Mouse (Mus musculus): ENCODE results near the gene Cbln1. TPM values are rescaled to one million over a fixed set of nuclear protein-coding genes. Genes with fewer than 3 reads are reported as not detected.

Gene Cbln1
- total and polyA plus RNA-seq, 3 experiments: 0.34 to 0.98 (median 0.64) TPM

DNA sequence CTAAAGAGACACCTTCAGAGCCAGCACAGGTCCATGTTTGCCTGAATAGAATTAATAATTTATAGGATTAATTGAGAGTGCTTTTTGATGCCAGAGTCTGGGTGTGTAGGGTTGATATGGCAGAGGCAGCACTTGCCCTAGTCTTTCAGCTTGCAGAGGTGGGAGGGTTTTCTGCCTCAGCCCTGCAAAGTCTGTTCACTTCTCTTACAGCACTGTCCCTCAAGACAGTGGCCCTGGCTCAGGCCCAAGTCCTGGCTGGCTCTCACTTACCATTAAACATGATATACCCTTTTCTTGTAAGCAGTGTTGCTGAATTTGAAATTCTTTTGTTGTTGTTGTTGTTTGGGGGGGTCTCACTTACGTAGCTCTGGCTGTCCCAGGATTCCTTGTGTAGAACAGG is 9.0 kb upstream of the Cbln1 start:
- H3K4me1 ChIP-seq (ENCODE audit: control insufficient read depth, insufficient read depth, low read length): no peaks in the 10 kb centered on the region
- H3K9ac ChIP-seq (ENCODE audit: low read depth, low read length): no peak overlapping the region
- H3K27me3 ChIP-seq (ENCODE audit: control insufficient read depth, insufficient read depth, low read length): no peaks in the 10 kb centered on the region
- whole genome bisulfite sequencing: 47% methylated on average over 1 of the region's 1 CpGs
- H3K36me3 ChIP-seq (ENCODE audit: control insufficient read depth, insufficient read depth, low read length): no peaks in the 10 kb centered on the region
- intact Hi-C loops (cut with DNase I): no loop called here
- no peak for TF ChIP-seq CTCF (IDR thresholded peaks at IDR 0.05)
- TF ChIP-seq EP300 (IDR thresholded peaks at IDR 0.05; ENCODE audit: insufficient read depth, low read depth, low read length): no peak
- DNase-seq: no peak
- H3K4me3 ChIP-seq: no peak overlapping the region
- no peaks in the 10 kb centered on the region for H3K79me2 ChIP-seq (replicated peaks; ENCODE audit: control insufficient read depth, insufficient read depth, low read length)
- no peak overlapping the region for H3K27ac ChIP-seq

DNA sequence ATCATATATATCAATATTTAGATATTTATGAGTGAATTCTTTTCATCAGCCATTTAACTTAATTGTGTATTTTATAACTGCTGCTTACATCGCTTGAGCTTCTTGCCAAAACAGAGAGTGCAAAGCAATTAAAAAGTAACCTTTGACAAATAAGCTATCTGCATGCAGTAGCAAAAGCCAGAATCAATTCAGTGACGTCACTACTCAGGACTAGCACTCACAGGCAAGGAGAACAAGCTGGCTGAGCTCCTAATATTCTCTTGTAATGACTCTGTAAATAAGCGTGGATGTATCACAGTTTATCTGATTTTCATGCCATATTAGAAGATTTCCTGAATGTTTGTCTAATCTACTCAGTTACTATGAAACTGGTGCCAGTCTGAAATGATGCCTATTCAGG is 5.8 kb upstream of the Cbln1 start:
- DNase-seq: no peak
- TF ChIP-seq CTCF (IDR thresholded peaks at IDR 0.05) (no peak), POLR2A (IDR thresholded peaks at IDR 0.05; ENCODE audit: insufficient read depth, low read depth, low read length) (no peak), EP300 (IDR thresholded peaks at IDR 0.05; ENCODE audit: insufficient read depth, low read depth, low read length) (no peak)
- H3K36me3 ChIP-seq (ENCODE audit: control insufficient read depth, insufficient read depth, low read length): no peaks in the 10 kb centered on the region
- 56% methylated on average over 3 of the region's 3 CpGs for WGBS
- H3K27me3 ChIP-seq (ENCODE audit: control insufficient read depth, insufficient read depth, low read length): peaks cover 2% of the 10 kb centered on the region; the same call in 1 of the 2 replicates
- intact Hi-C loops (cut with DNase I): no loop called here
- no peaks in the 10 kb centered on the region for H3K79me2 ChIP-seq (replicated peaks; ENCODE audit: control insufficient read depth, insufficient read depth, low read length)
- no peak overlapping the region for H3K27ac ChIP-seq
- no peak overlapping the region for H3K9ac ChIP-seq (ENCODE audit: low read depth, low read length)
- no peaks in the 10 kb centered on the region for H3K4me1 ChIP-seq (ENCODE audit: control insufficient read depth, insufficient read depth, low read length)
- no peak overlapping the region for H3K4me3 ChIP-seq

DNA sequence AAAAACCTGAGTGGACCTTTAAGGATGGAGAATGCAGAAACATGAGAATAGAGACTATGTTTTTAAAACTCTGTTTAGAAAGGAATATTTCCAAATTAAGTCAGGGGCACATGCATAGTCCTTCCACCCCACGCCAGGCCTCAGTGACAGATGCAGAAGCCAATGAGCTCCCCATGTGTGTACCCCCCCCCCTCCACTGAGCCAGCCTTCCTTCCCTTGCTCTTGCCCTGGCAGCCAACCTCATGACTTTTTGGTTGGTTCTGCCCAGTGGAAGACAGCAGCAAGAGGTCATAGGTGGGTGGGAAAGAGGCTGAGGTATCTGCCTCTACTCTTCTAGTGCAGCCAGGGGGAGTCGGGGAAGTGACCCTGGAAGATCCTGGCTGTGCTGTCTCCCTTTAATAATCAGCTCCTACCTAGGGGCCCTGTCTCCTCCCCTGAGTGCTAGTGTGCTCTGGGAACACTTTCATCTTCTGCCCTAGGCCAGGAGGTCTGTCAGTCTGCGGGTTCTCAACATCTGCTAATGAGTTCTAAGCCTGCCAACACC is 4.8 kb upstream of the Cbln1 start:
- intact Hi-C loops (cut with DNase I): no loop called here
- H3K4me3 ChIP-seq: no peak overlapping the region
- H3K9ac ChIP-seq (ENCODE audit: low read depth, low read length): no peak overlapping the region
- H3K27ac ChIP-seq: no peak overlapping the region
- peaks cover 9% of the 10 kb centered on the region for H3K27me3 ChIP-seq (ENCODE audit: control insufficient read depth, insufficient read depth, low read length)
- H3K4me1 ChIP-seq (ENCODE audit: control insufficient read depth, insufficient read depth, low read length): no peaks in the 10 kb centered on the region
- no peak for DNase-seq
- 60% methylated on average over 3 of the region's 3 CpGs for WGBS
- H3K36me3 ChIP-seq (ENCODE audit: control insufficient read depth, insufficient read depth, low read length): no peaks in the 10 kb centered on the region
- TF ChIP-seq EP300 (IDR thresholded peaks at IDR 0.05; ENCODE audit: insufficient read depth, low read depth, low read length): no peak
- TF ChIP-seq POLR2A (IDR thresholded peaks at IDR 0.05; ENCODE audit: insufficient read depth, low read depth, low read length): no peak
- TF ChIP-seq CTCF (IDR thresholded peaks at IDR 0.05): no peak
- H3K79me2 ChIP-seq (replicated peaks; ENCODE audit: control insufficient read depth, insufficient read depth, low read length): no peaks in the 10 kb centered on the region

DNA sequence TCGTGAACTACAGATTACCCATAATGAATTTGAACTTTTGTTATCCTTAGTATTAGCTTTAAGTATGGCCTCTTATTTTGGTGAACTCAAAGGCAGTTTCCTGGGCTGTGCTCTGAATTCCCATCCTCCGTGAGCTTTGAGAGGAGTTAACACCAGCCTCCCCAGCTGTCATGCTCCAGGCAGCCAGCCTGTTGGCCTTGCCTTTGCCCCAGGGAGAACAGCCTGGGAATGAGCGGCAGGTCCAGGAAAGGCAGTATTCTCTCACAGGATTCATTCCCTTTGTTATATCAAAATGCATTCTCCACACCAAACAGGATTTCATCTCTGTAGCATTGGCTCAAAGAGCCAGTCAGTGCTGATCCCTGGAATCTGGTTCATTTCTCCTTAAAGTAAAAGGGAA is 3.1 kb upstream of the Cbln1 start:
- no peaks in the 10 kb centered on the region for H3K4me1 ChIP-seq (ENCODE audit: control insufficient read depth, insufficient read depth, low read length)
- WGBS: 65% methylated on average over 3 of the region's 3 CpGs
- no peak overlapping the region for H3K9ac ChIP-seq (ENCODE audit: low read depth, low read length)
- no peaks in the 10 kb centered on the region for H3K36me3 ChIP-seq (ENCODE audit: control insufficient read depth, insufficient read depth, low read length)
- intact Hi-C loops (cut with DNase I): no loop called here
- H3K27ac ChIP-seq: no peak overlapping the region
- H3K27me3 ChIP-seq (ENCODE audit: control insufficient read depth, insufficient read depth, low read length): peaks cover 19% of the 10 kb centered on the region
- no peaks in the 10 kb centered on the region for H3K79me2 ChIP-seq (replicated peaks; ENCODE audit: control insufficient read depth, insufficient read depth, low read length)
- H3K4me3 ChIP-seq: no peak overlapping the region
- TF ChIP-seq EP300 (IDR thresholded peaks at IDR 0.05; ENCODE audit: insufficient read depth, low read depth, low read length) (no peak), POLR2A (IDR thresholded peaks at IDR 0.05; ENCODE audit: insufficient read depth, low read depth, low read length) (no peak), CTCF (IDR thresholded peaks at IDR 0.05) (no peak)
- DNase-seq: no peak

DNA sequence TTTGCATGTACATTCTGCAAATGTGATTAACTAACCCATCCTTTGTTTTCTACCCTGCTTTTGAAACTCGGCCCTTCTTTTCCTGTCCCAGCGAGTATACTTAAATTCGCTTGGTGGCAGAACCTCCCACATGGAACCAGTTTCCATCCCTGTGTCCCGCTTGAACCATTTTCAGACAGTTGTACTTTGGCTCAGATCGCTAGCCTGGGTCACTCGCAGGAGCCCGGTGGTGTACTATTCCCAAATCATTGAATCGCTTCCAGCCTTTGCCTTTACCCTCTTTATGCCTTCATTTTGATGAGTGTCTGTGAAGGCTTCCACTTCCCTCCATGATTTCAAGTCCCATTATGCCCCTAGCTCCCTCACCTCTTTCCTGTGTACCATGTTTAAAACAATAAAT is 2.0 kb upstream of the Cbln1 start:
- H3K36me3 ChIP-seq (ENCODE audit: control insufficient read depth, insufficient read depth, low read length): no peaks in the 10 kb centered on the region
- H3K27ac ChIP-seq: no peak overlapping the region
- TF ChIP-seq EP300 (IDR thresholded peaks at IDR 0.05; ENCODE audit: insufficient read depth, low read depth, low read length) (no peak), POLR2A (IDR thresholded peaks at IDR 0.05; ENCODE audit: insufficient read depth, low read depth, low read length) (no peak), CTCF (IDR thresholded peaks at IDR 0.05) (no peak)
- intact Hi-C loops (cut with DNase I): no loop called here
- no peak for DNase-seq
- no peaks in the 10 kb centered on the region for H3K79me2 ChIP-seq (replicated peaks; ENCODE audit: control insufficient read depth, insufficient read depth, low read length)
- H3K4me1 ChIP-seq (ENCODE audit: control insufficient read depth, insufficient read depth, low read length): no peaks in the 10 kb centered on the region
- 71% methylated on average over 8 of the region's 8 CpGs for WGBS
- H3K4me3 ChIP-seq: no peak overlapping the region
- H3K27me3 ChIP-seq (ENCODE audit: control insufficient read depth, insufficient read depth, low read length): peaks cover 26% of the 10 kb centered on the region
- H3K9ac ChIP-seq (ENCODE audit: low read depth, low read length): no peak overlapping the region

DNA sequence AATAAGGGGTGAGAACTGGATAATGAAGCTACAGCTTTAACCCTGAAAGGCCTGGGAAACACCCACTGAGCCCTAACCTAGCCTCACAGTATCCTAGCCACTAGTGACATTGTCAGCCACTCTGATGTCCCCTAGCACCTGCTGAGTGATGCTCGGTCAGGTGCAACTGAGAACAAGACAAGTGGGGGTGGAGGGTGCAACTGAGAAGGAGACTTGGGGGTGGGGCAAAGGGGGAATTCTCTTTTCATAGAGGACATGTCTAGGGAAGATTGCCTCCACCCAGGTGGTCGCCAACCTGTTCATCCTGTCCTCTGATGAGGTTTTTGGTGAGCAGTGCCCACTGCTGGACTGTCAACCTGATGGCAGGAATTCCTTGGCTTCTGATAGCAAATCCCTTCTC is 1.5 kb upstream of the Cbln1 start:
- Histone ChIP-seq H3K9ac (ENCODE audit: low read depth, low read length) (no peak overlapping the region), H3K79me2 (replicated peaks; ENCODE audit: control insufficient read depth, insufficient read depth, low read length) (no peaks in the 10 kb centered on the region), H3K27ac (no peak overlapping the region), H3K4me1 (ENCODE audit: control insufficient read depth, insufficient read depth, low read length) (no peaks in the 10 kb centered on the region), H3K27me3 (ENCODE audit: control insufficient read depth, insufficient read depth, low read length) (peaks cover 26% of the 10 kb centered on the region), H3K36me3 (ENCODE audit: control insufficient read depth, insufficient read depth, low read length) (no peaks in the 10 kb centered on the region), H3K4me3 (no peak overlapping the region)
- TF ChIP-seq EP300 (IDR thresholded peaks at IDR 0.05; ENCODE audit: insufficient read depth, low read depth, low read length): no peak
- TF ChIP-seq POLR2A (IDR thresholded peaks at IDR 0.05; ENCODE audit: insufficient read depth, low read depth, low read length): no peak
- no peak for TF ChIP-seq CTCF (IDR thresholded peaks at IDR 0.05)
- 42% methylated on average over 2 of the region's 2 CpGs for WGBS
- no peak for DNase-seq
- intact Hi-C loops (cut with DNase I): no loop called here
